Mouse (Mus musculus) CH12.LX (cell line): ENCODE results near the gene Ptma. TPM values are rescaled to one million over a fixed set of nuclear protein-coding genes. Genes with fewer than 3 reads are reported as not detected.

ENCODE experiments used
- DNase-seq: peaks from one replicate; pipeline ENCODE4 v3.0.0-alpha.2; 2013; ENCODE audit errors: extremely low read depth
- H3K27ac ChIP-seq: 2 replicates; pipeline ENCODE4 v1.5.1; 2012; ENCODE audit warnings: low read depth, mild to moderate bottlenecking, control low read depth, moderate library complexity; ENCODE audit not compliant: insufficient read depth
- H3K27me3 ChIP-seq: replicated peaks from 2 replicates; pipeline ENCODE3; 2012; ENCODE audit warnings: inconsistent platforms
- H3K36me3 ChIP-seq, 2 experiments: replicated peaks in 1 of 2; 2 replicates each; pipeline versions ENCODE3 to v1.6.1; 2012; ENCODE audit warnings: inconsistent platforms in 1 of 2, low read length in 1 of 2, mild to moderate bottlenecking in 1 of 2, mixed read lengths in 1 of 2, moderate library complexity in 1 of 2; ENCODE audit not compliant: control insufficient read depth in 1 of 2, insufficient read depth in 1 of 2
- H3K4me1 ChIP-seq, 2 experiments: 2 replicates each; pipeline ENCODE4 v1.6.1; 2012; ENCODE audit warnings: inconsistent platforms in 1 of 2, moderate library complexity in 1 of 2; ENCODE audit not compliant: insufficient read depth in 2 of 2, control insufficient read depth in 1 of 2
- H3K4me2 ChIP-seq: 2 replicates; pipeline ENCODE4 v1.6.1; 2012; ENCODE audit warnings: low read depth, mild to moderate bottlenecking, control low read depth; ENCODE audit not compliant: poor library complexity, insufficient read depth, severe bottlenecking
- H3K4me3 ChIP-seq, 3 experiments: fragments of 150-350 bp in 1 of 3; sonication (generic) in 1 of 3; replicated peaks in 1 of 3; 2 replicates each; pipeline versions ENCODE3 to v1.5.1; 2011 to 2012; ENCODE audit warnings: low read depth in 2 of 3, low read length in 2 of 3, mild to moderate bottlenecking in 2 of 3, moderate library complexity in 2 of 3, control low read depth in 1 of 3, improper control_type of control experiment in 1 of 3, inconsistent platforms in 1 of 3, mixed read lengths in 1 of 3; ENCODE audit not compliant: poor library complexity in 1 of 3
- H3K79me2 ChIP-seq: replicated peaks from 2 replicates; pipeline ENCODE4 v1.6.1; 2012; ENCODE audit warnings: mild to moderate bottlenecking, moderate library complexity; ENCODE audit not compliant: control insufficient read depth, poor library complexity, insufficient read depth, severe bottlenecking; ENCODE audit errors: extremely low read depth
- H3K9ac ChIP-seq: 2 replicates; pipeline ENCODE4 v1.6.1; 2012; ENCODE audit warnings: low read depth, mild to moderate bottlenecking, control low read depth, moderate library complexity; ENCODE audit not compliant: insufficient read depth
- H3K9me3 ChIP-seq: replicated peaks from 2 replicates; pipeline ENCODE3; 2012; ENCODE audit warnings: low read length, inconsistent platforms, mixed read lengths
- BHLHE40 ChIP-seq: IDR thresholded peaks from 2 replicates; pipeline ENCODE4 v1.6.1; 2011; ENCODE audit warnings: mild to moderate bottlenecking, low read depth, low read length, improper control_type of control experiment
- CHD1 ChIP-seq: IDR thresholded peaks from 2 replicates; pipeline ENCODE4 v1.6.1; 2012; ENCODE audit warnings: low read depth, low read length, improper control_type of control experiment, inconsistent platforms
- CHD2 ChIP-seq: IDR thresholded peaks from 2 replicates; pipeline ENCODE4 v1.6.1; 2011; ENCODE audit warnings: low read length, improper control_type of control experiment
- CTCF ChIP-seq, 2 experiments: IDR thresholded peaks in 1 of 2; conservative IDR thresholded peaks in 1 of 2; 2 replicates each; pipeline ENCODE4 v1.5.1; 2011 to 2012; ENCODE audit warnings: low read depth in 2 of 2, low read length in 2 of 2, improper control_type of control experiment in 1 of 2, inconsistent platforms in 1 of 2, mild to moderate bottlenecking in 1 of 2, moderate library complexity in 1 of 2
- ELF1 ChIP-seq: IDR thresholded peaks from 2 replicates; pipeline ENCODE4 v1.6.1; 2014; ENCODE audit warnings: low read depth, mild to moderate bottlenecking, inconsistent platforms, low read length, improper control_type of control experiment
- EP300 ChIP-seq: IDR thresholded peaks from 2 replicates; pipeline ENCODE4 v1.6.1; 2011; ENCODE audit warnings: low read length, improper control_type of control experiment
- ETS1 ChIP-seq: conservative IDR thresholded peaks from 2 replicates; pipeline ENCODE4 v1.6.1; 2012; ENCODE audit warnings: low read depth, mild to moderate bottlenecking, inconsistent platforms, low read length, improper control_type of control experiment, moderate library complexity
- HCFC1 ChIP-seq: IDR thresholded peaks from 2 replicates; pipeline ENCODE4 v1.6.1; 2012; ENCODE audit warnings: low read depth, mild to moderate bottlenecking, inconsistent platforms, low read length, improper control_type of control experiment
- IRF4 ChIP-seq: IDR thresholded peaks from 2 replicates; pipeline ENCODE4 v1.6.1; 2014; ENCODE audit warnings: low read depth, mild to moderate bottlenecking, inconsistent platforms, low read length, improper control_type of control experiment
- JUN ChIP-seq: IDR thresholded peaks from 2 replicates; pipeline ENCODE4 v1.6.1; 2011; ENCODE audit warnings: low read depth, mild to moderate bottlenecking, low read length, improper control_type of control experiment, moderate library complexity; ENCODE audit not compliant: insufficient read depth
- JUND ChIP-seq: conservative IDR thresholded peaks from 2 replicates; pipeline ENCODE4 v1.6.1; 2011; ENCODE audit warnings: low read depth, low read length, improper control_type of control experiment
- KAT2A ChIP-seq: IDR thresholded peaks from 2 replicates; pipeline ENCODE4 v1.6.1; 2012; ENCODE audit warnings: low read length, improper control_type of control experiment, inconsistent platforms; ENCODE audit not compliant: insufficient replicate concordance
- MAX ChIP-seq: IDR thresholded peaks from 2 replicates; pipeline ENCODE4 v1.6.1; 2011; ENCODE audit warnings: low read length, improper control_type of control experiment
- MAZ ChIP-seq: IDR thresholded peaks from 2 replicates; pipeline ENCODE4 v1.6.1; 2012; ENCODE audit warnings: low read depth, mild to moderate bottlenecking, inconsistent platforms, low read length, improper control_type of control experiment, moderate library complexity
- MEF2A ChIP-seq: IDR thresholded peaks from 2 replicates; pipeline ENCODE4 v1.6.1; 2014; ENCODE audit warnings: low read depth, mild to moderate bottlenecking, inconsistent platforms, low read length, improper control_type of control experiment, borderline replicate concordance
- MYC ChIP-seq: IDR thresholded peaks from 2 replicates; pipeline ENCODE4 v1.6.1; 2011; ENCODE audit warnings: low read depth, mild to moderate bottlenecking, improper control_type of control experiment, low read length
- NELFE ChIP-seq: IDR thresholded peaks from 2 replicates; pipeline ENCODE4 v1.6.1; 2011; ENCODE audit warnings: low read depth, low read length, improper control_type of control experiment
- NRF1 ChIP-seq: IDR thresholded peaks from 2 replicates; pipeline ENCODE4 v1.6.1; 2014; ENCODE audit warnings: low read depth, mild to moderate bottlenecking, inconsistent platforms, low read length, improper control_type of control experiment, moderate library complexity
- PAX5 ChIP-seq: IDR thresholded peaks from 2 replicates; pipeline ENCODE4 v1.6.1; 2012; ENCODE audit warnings: low read length, inconsistent platforms, mixed read lengths
- POLR2A ChIP-seq: IDR thresholded peaks from 2 replicates; pipeline ENCODE4 v1.6.1; 2011; ENCODE audit warnings: low read depth, mild to moderate bottlenecking, improper control_type of control experiment, low read length
- RAD21 ChIP-seq: IDR thresholded peaks from 2 replicates; pipeline ENCODE4 v1.6.1; 2011; ENCODE audit warnings: low read depth, mild to moderate bottlenecking, low read length, improper control_type of control experiment, moderate library complexity
- RCOR1 ChIP-seq: conservative IDR thresholded peaks from 2 replicates; pipeline ENCODE4 v1.6.1; 2012; ENCODE audit warnings: low read depth, mild to moderate bottlenecking, inconsistent platforms, low read length, improper control_type of control experiment
- SIN3A ChIP-seq: IDR thresholded peaks from 2 replicates; pipeline ENCODE4 v1.6.1; 2012; ENCODE audit warnings: low read length, improper control_type of control experiment, inconsistent platforms
- SMC3 ChIP-seq: IDR thresholded peaks from 2 replicates; pipeline ENCODE4 v1.6.1; 2011; ENCODE audit warnings: low read depth, low read length, improper control_type of control experiment
- TCF12 ChIP-seq: IDR thresholded peaks from 2 replicates; pipeline ENCODE4 v1.6.1; 2014; ENCODE audit warnings: low read depth, mild to moderate bottlenecking, inconsistent platforms, low read length, improper control_type of control experiment
- USF2 ChIP-seq: conservative IDR thresholded peaks from 2 replicates; pipeline ENCODE4 v1.6.1; 2011; ENCODE audit warnings: low read depth, low read length, improper control_type of control experiment
- ZC3H11A ChIP-seq: IDR thresholded peaks from 2 replicates; pipeline ENCODE4 v1.6.1; 2012; ENCODE audit warnings: low read depth, mild to moderate bottlenecking, inconsistent platforms, low read length, improper control_type of control experiment
- ZKSCAN1 ChIP-seq: IDR thresholded peaks from 2 replicates; pipeline ENCODE4 v1.6.1; 2012; ENCODE audit warnings: low read depth, inconsistent platforms, low read length, improper control_type of control experiment, borderline replicate concordance
- ZMIZ1 ChIP-seq: IDR thresholded peaks from 2 replicates; pipeline ENCODE4 v1.6.1; 2012; ENCODE audit warnings: low read depth, mild to moderate bottlenecking, inconsistent platforms, low read length, improper control_type of control experiment
- dilution Hi-C: fragments of 300-500 bp; cut with MboI; formaldehyde crosslinking; loops from 2 replicates; pipeline ENCODE4 v1.14.3; 2020; ENCODE audit warnings: low sequenced_read_pairs; ENCODE audit not compliant: extremely low pct_unique_long_range_greater_than_20kb, extremely low pct_ligation_motif_present
- in situ Hi-C: fragments of 300-500 bp; cut with MboI; formaldehyde crosslinking; loops from 3 replicates; pipeline ENCODE4 v1.14.3; 2019; ENCODE audit warnings: low sequenced_read_pairs, low pct_ligation_motif_present, low pct_unique_long_range_greater_than_20kb, mixed read lengths
- polyA plus RNA-seq: library from polyadenylated mRNA; unstranded; fragments of >175 nt; gene quantifications from 2 replicates; pipeline ENCODE4 v1.2.1, GENCODE M21; 2012; ENCODE audit warnings: low read depth; ENCODE audit not compliant: insufficient read length
- total RNA-seq, 2 experiments: library from RNA; depleted of rRNA; stranded (reverse); fragments of 300-350 nt in 1 of 2; fragments of >200 nt in 1 of 2; gene quantifications; 2 replicates each; pipeline ENCODE4 v1.2.3; 2012 to 2014

Gene Ptma
- total and polyA plus RNA-seq, 3 experiments = 2,835 to 5,324 (median 5,084) TPM

DNA sequence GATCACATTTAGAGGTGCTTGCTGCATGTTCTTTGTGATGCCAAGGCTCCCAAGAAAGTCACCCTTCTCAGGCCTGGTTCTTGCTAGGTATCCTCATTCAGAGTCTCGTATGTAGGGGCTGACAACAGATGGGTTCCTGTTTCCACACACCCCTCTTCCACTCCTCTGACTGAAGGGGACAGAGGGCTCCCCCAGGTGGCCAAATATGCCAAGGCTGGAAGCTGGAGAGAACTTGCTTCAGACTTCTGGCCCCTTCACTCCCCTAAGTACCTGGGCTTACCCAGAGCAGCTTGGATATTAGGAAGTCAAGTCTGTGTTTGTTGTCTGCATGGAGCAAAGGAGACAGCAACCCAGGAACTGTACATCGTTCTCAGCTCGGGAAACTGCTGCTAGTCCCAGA, 26.6 kb upstream of the Ptma start:
- dilution Hi-C loops = no loop called here
- DNase-seq = peak; percentile 83
- Histone ChIP-seq H3K27me3 (no peaks in the 10 kb centered on the region), H3K79me2 (no peaks in the 10 kb centered on the region), H3K4me1 (peaks cover 28 to 74% of the 10 kb centered on the region in 2 experiments), H3K4me2 (no peak overlapping the region), H3K9me3 (no peaks in the 10 kb centered on the region), H3K4me3 (no peak overlapping the region), H3K27ac (peak overlapping the region; percentile 14; the same call in 1 of the 2 replicates), H3K9ac (0 out of 2 replicates have a peak overlapping the region, but pooled peaks have one; percentile 25), H3K36me3 (no peaks in the 10 kb centered on the region)
- in situ Hi-C loops = loop anchor here (5.0 kb wide), 1 partner anchor 37 kb away; no protein-coding TSS in a partner anchor
- peak; percentile 98 for TF ChIP-seq SMC3
- peak; percentile 75; the same call in 1 of the 2 replicates for TF ChIP-seq MAZ
- peak; percentile 81 for TF ChIP-seq MYC
- TF ChIP-seq MAX = no peak
- peak; percentile 46 for TF ChIP-seq NRF1
- no peak for TF ChIP-seq EP300
- peak; percentile 88 for TF ChIP-seq SIN3A
- TF ChIP-seq RAD21 = peak; percentile 91
- TF ChIP-seq RCOR1 = no peak
- peak; percentile 76 for TF ChIP-seq ZC3H11A
- TF ChIP-seq USF2 = no peak
- TF ChIP-seq IRF4 = peak; percentile 68; the same call in 1 of the 2 replicates
- peak; percentile 61 to 96 for TF ChIP-seq CTCF (conservative IDR thresholded peaks at IDR 0.05 in 1 of 2, IDR thresholded peaks at IDR 0.05 in 1 of 2; ENCODE audit: low read depth in 2 of 2, low read length in 2 of 2)
- no peak for TF ChIP-seq JUN
- TF ChIP-seq CHD1 = peak; percentile 56; the same call in 1 of the 2 replicates
- peak; percentile 56 for TF ChIP-seq NELFE
- peak; percentile 45; the same call in 1 of the 2 replicates for TF ChIP-seq CHD2
- TF ChIP-seq TCF12 = peak; percentile 70
- TF ChIP-seq KAT2A = 0 out of 2 replicates have a peak, but pooled peaks have one; percentile 18
- no peak for TF ChIP-seq PAX5
- no peak for TF ChIP-seq HCFC1
- no peak for TF ChIP-seq ZMIZ1
- TF ChIP-seq JUND = peak; percentile 39
- TF ChIP-seq ETS1 = 0 out of 2 replicates have a peak, but pooled peaks have one; percentile 33
- TF ChIP-seq MEF2A = peak; percentile 62
- peak; percentile 54 for TF ChIP-seq BHLHE40
- TF ChIP-seq POLR2A = 0 out of 2 replicates have a peak, but pooled peaks have one; percentile 19
- no peak for TF ChIP-seq ZKSCAN1
- peak; percentile 59 for TF ChIP-seq ELF1
